Mouse (Mus musculus) limb, embryonic 10.5 days (tissue): ENCODE results near the gene Gkn1. TPM values are rescaled to one million over a fixed set of nuclear protein-coding genes. Genes with fewer than 3 reads are reported as not detected.

Source experiments
- DNase-seq: peaks from one replicate; pipeline ENCODE4 v3.0.0-alpha.2; 2017; ENCODE audit warnings: low spot score
- H3K27ac ChIP-seq: fragments of 300-500 bp; sonication (generic); 2 replicates; pipeline ENCODE4 v1.5.1; 2016; ENCODE audit warnings: mild to moderate bottlenecking
- H3K27me3 ChIP-seq: fragments of 300-500 bp; sonication (generic); 2 replicates; pipeline ENCODE4 v1.6.1; 2016; ENCODE audit warnings: low read depth, mild to moderate bottlenecking; ENCODE audit not compliant: poor library complexity, severe bottlenecking
- H3K36me3 ChIP-seq: fragments of 300-500 bp; sonication (generic); 2 replicates; pipeline ENCODE4 v1.6.1; 2016; ENCODE audit warnings: mild to moderate bottlenecking, moderate library complexity
- H3K4me1 ChIP-seq: fragments of 300-500 bp; sonication (generic); 2 replicates; pipeline ENCODE4 v1.6.1; 2016
- H3K4me3 ChIP-seq: fragments of 300-500 bp; sonication (generic); 2 replicates; pipeline ENCODE4 v1.5.1; 2016; ENCODE audit warnings: mild to moderate bottlenecking, moderate library complexity
- H3K9me3 ChIP-seq: fragments of 300-500 bp; sonication (generic); replicated peaks from 2 replicates; pipeline ENCODE4 v1.6.1; 2016; ENCODE audit warnings: mild to moderate bottlenecking
- WGBS: fragments of 180-500 bp; shearing (Covaris S2); methylation state at CpG from one replicate; pipeline ENCODE4 v1.1.7; 2016; 5-methylcytosine and 5-hydroxymethylcytosine counted together
- polyA plus RNA-seq: library from polyadenylated mRNA; unstranded; fragments of >200 nt; fragmentation: Nextera tagmentation; extraction: Ambion mirVana; gene quantifications from 2 replicates; pipeline ENCODE4 v1.2.1, GENCODE M21; 2016

The Gkn1 gene
- not detected in 2 replicates for polyA plus RNA-seq

DNA sequence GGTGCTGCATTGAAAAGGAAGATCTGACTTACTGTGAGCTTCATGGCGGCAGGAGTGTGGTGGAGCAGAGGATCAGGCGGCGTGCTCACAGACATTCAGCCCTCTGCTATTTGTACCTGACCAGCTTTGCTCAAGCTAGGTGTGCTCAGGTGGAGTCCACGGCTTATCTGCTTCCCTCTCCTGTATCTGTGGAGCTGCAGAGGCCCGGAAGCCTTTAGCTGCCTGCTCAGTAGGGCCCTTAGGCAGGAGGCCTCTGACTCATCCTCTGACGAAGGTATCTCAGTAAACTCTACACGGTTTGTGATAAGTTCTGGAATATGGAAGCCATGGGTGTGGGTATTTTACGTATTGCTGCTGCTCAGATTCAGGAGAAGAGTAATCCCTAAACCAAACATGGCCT lies at the start of gene Gkn1:
Gkn1 (minus strand) TSS at position 114 of the 400 bp plus-strand sequence.
- Histone ChIP-seq H3K27ac (no peak within 1 kb of the TSS), H3K4me1 (no peaks in the 10 kb centered on the region), H3K27me3 (no peaks in the 10 kb centered on the region), H3K4me3 (no peak within 1 kb of the TSS), H3K9me3 (no peaks in the 10 kb centered on the region), H3K36me3 (no peaks in the 10 kb centered on the region)
- WGBS: 90% methylated on average over 8 of the region's 8 CpGs
- no peak for DNase-seq

DNA sequence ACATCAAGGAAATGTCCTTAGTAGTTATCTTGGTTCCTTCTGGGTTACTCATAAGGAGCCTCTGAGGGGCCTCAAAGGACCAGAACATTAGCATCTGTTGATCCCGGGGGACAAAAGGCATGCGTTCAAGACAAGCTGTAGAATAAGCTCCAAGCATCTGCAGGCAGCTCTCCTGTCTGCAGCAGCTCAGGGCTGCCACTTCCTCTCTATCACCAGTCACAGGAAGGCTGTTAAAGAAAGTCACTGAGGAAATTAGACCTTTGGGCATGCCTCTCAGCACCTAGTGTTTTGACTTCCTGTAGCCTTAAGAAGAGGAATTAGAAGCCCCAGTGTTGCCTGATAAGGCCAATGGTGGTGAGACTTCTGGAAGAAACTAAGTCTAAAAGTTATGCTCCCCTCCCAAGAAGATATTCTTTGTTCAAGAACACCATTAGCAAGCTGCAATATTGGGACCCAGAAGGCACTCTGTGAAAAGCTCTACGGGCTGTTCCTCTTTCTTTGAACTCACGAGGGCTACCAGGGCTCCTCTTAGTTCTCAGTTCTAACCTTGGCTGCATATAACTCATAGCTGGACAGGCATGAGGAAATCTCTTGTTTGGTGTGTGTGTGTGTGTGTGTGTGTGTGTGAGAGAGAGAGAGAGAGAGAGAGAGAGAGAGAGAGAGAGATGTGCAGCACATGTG lies 49.3 kb upstream of the Gkn1 start:
- Histone ChIP-seq H3K27me3 (no peaks in the 10 kb centered on the region), H3K36me3 (no peaks in the 10 kb centered on the region), H3K27ac (no peak overlapping the region), H3K4me1 (peaks cover 9% of the 10 kb centered on the region; the same call in 1 of the 2 replicates), H3K9me3 (no peaks in the 10 kb centered on the region), H3K4me3 (no peak overlapping the region)
- DNase-seq: no peak
- WGBS: 68% methylated on average over 4 of the region's 4 CpGs

DNA sequence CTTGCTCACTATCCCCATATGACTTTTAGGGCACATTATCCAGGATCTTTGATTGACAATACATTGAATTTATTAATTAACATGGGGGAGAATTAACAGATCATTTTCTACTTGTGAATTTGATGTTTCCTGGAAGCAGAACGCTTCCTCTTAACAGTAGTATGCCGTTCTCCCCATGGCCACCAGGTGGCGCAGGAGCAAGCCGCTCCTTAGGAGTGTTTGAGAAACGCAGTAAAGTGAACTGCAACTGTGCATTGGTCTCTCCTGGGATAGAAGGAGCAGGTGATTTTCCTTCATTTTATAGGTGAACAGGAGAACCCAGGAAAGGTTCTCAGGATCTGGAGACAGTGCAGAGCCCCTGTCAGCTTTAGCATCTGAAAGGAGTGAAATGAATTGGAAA lies 48.4 kb upstream of the Gkn1 start:
- Histone ChIP-seq H3K36me3 (no peaks in the 10 kb centered on the region), H3K27me3 (no peaks in the 10 kb centered on the region), H3K9me3 (no peaks in the 10 kb centered on the region), H3K4me3 (no peak overlapping the region), H3K27ac (no peak overlapping the region), H3K4me1 (peaks cover 9% of the 10 kb centered on the region; the same call in 1 of the 2 replicates)
- peak; percentile 83 for DNase-seq
- 2% methylated on average over 5 of the region's 5 CpGs for WGBS

DNA sequence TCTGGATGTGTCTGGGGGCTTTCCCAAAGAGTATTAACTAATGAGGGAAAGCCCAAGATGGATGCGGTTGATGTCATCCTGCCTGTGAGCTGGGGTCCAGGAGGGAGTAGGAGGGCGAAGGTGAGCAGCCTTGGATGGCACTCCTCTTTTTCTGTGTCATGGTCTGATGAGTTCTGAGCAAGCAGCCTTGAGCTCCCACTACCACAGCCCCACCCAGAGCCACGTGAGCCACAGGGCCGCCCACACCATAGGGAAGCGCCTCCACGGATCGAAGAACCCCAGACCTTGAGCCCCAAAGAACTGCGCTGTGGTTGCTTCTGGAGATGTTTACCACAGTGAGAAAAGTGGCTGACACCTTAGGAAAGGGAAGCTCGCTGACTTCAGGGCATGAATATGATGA lies 44.0 kb upstream of the Gkn1 start:
- Histone ChIP-seq H3K36me3 (no peaks in the 10 kb centered on the region), H3K9me3 (no peaks in the 10 kb centered on the region), H3K27ac (no peak overlapping the region), H3K4me1 (peaks cover 1% of the 10 kb centered on the region; the same call in 1 of the 2 replicates), H3K4me3 (no peak overlapping the region), H3K27me3 (no peaks in the 10 kb centered on the region)
- DNase-seq: no peak
- WGBS: 86% methylated on average over 9 of the region's 9 CpGs

DNA sequence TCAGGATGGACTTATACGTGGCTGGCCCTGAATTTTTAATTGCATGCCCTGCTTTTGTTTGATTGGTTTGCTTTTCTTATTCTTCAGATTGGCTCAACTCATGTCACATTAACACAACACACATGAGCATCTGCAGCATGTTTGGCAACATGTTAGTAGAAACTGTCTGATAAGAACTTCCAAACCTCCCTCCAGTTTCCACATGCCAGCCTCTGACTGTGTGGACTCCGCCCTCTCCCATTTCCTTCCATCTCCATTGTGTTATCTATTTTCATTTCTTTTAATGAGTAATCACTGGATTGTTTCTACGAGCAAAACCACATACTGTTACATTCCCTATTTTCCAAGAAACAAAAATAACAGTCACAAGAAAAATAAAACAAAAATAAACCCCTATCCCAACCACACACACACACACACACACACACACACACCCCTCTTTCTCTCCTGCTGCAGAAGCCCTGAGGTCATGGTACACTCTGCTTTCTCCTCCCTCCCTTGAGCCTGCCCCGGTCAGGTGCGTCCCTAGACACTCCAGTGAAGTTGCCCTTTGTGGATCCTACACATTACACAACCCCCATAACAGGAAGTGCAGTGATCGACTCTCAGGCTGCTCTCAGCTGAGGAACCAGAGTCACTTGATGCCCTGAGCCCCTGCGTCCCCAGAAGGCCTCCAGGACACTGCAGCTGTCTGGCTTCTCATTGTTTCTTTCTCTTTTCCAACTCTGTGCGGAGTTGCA lies 42.9 kb upstream of the Gkn1 start:
- 82% methylated on average over 8 of the region's 8 CpGs for WGBS
- Histone ChIP-seq H3K27me3 (no peaks in the 10 kb centered on the region), H3K4me3 (no peak overlapping the region), H3K27ac (no peak overlapping the region), H3K4me1 (no peaks in the 10 kb centered on the region), H3K9me3 (no peaks in the 10 kb centered on the region), H3K36me3 (no peaks in the 10 kb centered on the region)
- DNase-seq: no peak

DNA sequence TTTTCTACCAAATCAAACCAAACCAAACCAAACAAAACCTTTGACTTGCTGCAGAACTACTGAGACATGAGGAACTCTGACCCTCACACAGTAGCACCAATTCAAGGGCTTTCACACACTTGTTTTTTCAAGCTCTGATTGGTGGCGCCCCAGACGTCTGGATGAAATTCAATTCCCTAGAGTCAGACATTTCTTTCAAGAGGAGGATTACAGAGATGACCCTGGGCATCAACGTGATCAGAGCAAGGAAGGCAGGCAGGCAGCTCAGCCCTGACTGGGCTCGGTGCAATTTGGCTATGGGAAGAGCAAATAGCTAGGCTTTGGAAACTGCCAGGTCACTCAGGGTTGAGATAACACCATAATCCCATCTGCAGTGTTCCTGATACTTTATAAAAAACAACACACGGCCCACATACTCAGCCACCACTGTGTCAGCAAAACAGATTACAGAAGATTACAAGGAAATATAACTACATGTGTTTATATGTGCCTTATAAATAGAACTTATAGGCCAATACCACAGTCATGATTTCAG lies 38.8 kb upstream of the Gkn1 start:
- Histone ChIP-seq H3K4me1 (no peaks in the 10 kb centered on the region), H3K27ac (no peak overlapping the region), H3K4me3 (no peak overlapping the region), H3K36me3 (no peaks in the 10 kb centered on the region), H3K27me3 (peaks cover 22% of the 10 kb centered on the region), H3K9me3 (no peaks in the 10 kb centered on the region)
- 37% methylated on average over 5 of the region's 5 CpGs for WGBS
- DNase-seq: no peak

DNA sequence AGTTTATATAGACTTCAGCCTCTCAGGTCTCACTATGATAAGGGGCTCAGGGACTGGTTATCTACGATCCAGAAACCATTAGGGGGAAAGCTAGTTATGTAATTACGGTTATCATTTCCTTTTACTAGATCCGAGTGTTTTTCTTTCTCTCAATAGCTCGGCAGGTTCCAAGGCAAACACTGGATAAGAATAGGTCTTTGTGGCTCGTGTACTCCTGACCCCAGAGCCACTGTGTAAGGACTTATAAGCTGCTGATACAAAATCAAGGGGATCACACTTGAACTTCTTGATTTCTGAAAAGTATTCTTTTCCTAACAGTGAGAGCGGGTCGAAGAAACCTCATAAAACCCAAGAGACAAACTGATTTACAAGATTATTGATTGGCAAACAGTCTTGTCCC lies 38.1 kb upstream of the Gkn1 start, which contains the start of gene Gkn3:
Gkn3 (minus strand) TSS at position 59 of the 400 bp plus-strand sequence.
- Histone ChIP-seq H3K9me3 (no peaks in the 10 kb centered on the region), H3K4me1 (peaks cover 5% of the 10 kb centered on the region), H3K36me3 (no peaks in the 10 kb centered on the region), H3K27ac (no peak within 1 kb of the TSS), H3K27me3 (peaks cover 25% of the 10 kb centered on the region), H3K4me3 (no peak within 1 kb of the TSS)
- 84% methylated on average over 7 of the region's 7 CpGs for WGBS
- no peak for DNase-seq

DNA sequence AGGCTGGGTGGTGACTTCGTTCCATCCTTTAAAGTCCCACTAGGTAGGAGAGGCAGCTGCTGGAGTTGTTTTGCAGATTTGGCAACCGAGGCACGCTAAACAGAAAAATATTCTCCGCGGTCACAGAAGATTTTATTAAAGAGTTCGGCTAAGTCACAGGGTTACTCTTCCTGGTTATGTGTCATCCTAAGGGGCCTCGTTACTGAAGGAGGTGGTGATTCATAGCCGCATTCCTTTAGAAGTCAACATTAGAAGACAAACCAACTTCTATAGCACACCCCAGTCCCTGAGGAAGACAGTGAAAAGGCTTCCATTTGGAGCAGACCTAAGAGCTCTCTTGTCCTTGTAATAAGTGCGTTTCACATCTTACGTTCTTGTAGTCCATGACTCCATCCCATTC lies 35.9 kb upstream of the Gkn1 start:
- H3K36me3 ChIP-seq: no peaks in the 10 kb centered on the region
- no peak for DNase-seq
- no peak overlapping the region for H3K27ac ChIP-seq
- H3K27me3 ChIP-seq: peaks cover 47% of the 10 kb centered on the region
- H3K9me3 ChIP-seq: no peaks in the 10 kb centered on the region
- 83% methylated on average over 10 of the region's 10 CpGs for WGBS
- H3K4me1 ChIP-seq: peaks cover 6% of the 10 kb centered on the region
- no peak overlapping the region for H3K4me3 ChIP-seq

DNA sequence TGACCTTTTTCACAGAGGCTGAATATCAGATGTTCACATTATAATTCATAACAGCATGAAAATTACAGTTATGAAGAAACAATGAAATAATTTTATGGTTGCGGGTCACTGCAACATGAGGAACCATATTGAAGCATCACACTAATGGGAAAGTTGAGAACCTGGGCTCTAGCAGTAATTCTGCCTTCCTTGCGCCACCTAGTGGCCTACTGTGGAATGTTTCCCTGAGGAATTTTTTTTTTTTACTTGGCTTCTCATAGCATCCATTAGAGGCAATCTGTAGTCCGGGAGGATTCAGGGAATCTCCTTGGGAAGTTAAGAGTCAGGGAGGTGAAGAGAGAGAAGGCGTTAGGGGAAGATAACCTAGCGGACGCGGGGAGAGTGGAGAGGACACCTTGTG lies 35.5 kb upstream of the Gkn1 start:
- WGBS: 19% methylated on average over 7 of the region's 7 CpGs
- peaks cover 48% of the 10 kb centered on the region for H3K27me3 ChIP-seq
- peak; percentile 82 for DNase-seq
- H3K27ac ChIP-seq: no peak overlapping the region
- H3K4me3 ChIP-seq: no peak overlapping the region
- peaks cover 6% of the 10 kb centered on the region for H3K4me1 ChIP-seq
- H3K36me3 ChIP-seq: no peaks in the 10 kb centered on the region
- H3K9me3 ChIP-seq: no peaks in the 10 kb centered on the region

DNA sequence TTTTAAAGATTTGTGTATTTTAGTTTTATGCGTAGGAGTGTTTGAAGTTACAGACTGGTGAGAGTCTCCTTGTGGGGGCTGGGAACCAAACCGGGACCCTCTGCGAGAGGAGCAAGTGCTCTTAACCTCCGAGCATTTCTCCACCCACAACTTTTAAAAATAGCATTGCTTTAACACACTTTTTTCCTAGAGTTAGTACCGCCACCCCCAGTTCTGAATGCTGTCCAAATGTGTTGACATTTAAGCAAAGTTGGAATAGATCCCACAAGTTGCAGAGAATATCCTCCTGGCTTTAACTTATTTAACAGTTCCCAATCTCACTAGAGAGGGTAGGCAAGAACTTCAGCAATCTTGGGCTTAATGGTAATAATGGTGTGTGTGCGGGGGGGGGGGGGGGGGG lies 34.0 kb upstream of the Gkn1 start:
- Histone ChIP-seq H3K4me1 (peaks cover 6% of the 10 kb centered on the region), H3K9me3 (no peaks in the 10 kb centered on the region), H3K36me3 (no peaks in the 10 kb centered on the region), H3K4me3 (no peak overlapping the region), H3K27ac (no peak overlapping the region), H3K27me3 (peaks cover 48% of the 10 kb centered on the region)
- no peak for DNase-seq
- WGBS: 59% methylated on average over 6 of the region's 6 CpGs

DNA sequence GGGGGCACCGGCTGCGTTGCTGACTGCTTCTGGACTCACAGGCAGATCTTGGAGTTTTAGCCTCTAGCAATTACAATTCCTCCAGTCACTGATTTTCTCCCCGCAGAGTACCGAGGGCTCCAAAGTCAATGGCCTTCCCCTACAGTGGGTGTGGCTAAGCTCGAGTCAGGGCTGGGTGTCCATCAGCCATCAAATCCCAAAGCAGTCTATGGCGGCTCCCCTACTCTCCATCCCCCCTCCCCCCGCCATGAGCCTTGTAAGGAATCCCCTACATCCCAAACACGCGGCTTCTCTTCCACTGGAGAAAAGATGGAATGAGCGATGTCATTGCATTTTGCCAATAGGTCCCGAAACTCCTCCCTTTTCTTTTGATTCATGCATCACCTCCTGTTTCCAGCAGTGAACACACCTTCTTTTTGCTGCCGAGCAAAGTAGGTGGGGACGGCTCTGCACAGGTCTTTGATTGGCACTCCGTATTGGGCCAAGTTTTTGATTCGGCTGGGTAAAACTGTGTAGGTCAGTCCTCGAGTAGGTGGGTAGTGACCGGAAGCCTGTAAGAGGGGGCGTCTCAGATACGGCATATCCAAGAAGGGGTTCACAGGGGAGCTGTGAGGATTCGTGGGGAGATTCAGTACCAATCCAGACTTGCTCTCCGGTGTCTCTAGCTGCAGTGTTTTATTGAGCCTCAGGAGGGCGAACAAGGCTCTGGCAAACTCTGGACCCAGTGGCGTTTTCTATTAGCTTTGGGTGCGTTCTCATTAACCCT lies 33.4 kb upstream of the Gkn1 start:
- Histone ChIP-seq H3K4me3 (peak overlapping the region; percentile 40), H3K27ac (no peak overlapping the region), H3K27me3 (peaks cover 48% of the 10 kb centered on the region), H3K4me1 (peaks cover 6% of the 10 kb centered on the region), H3K9me3 (no peaks in the 10 kb centered on the region), H3K36me3 (no peaks in the 10 kb centered on the region)
- peak; percentile 39 for DNase-seq
- WGBS: 12% methylated on average over 24 of the region's 24 CpGs

DNA sequence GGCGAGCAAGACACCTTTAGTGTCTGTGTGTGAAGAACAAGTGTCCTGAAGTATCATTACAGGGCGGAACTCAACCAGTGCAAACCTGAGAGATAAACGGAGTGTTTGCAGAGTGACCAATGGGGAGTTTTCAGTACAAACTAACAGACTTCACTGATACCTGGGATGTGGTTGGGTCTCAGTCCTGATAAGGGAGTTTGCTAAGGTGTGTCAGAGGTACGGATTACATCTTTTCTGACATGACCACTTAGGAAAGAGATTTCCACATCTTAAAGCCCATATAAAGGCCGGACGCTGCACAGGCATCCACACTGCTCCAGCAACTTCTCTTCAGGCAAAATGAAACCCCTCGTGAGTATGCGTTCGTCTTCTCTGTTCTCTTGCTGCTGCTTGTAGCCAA lies 22.3 kb upstream of the Gkn1 start, which contains the start of gene Gkn2:
Gkn2 (plus strand) TSS at position 301 of the 400 bp plus-strand sequence.
- no peak for DNase-seq
- Histone ChIP-seq H3K27ac (no peak within 1 kb of the TSS), H3K9me3 (no peaks in the 10 kb centered on the region), H3K4me1 (no peaks in the 10 kb centered on the region), H3K36me3 (no peaks in the 10 kb centered on the region), H3K4me3 (no peak within 1 kb of the TSS), H3K27me3 (no peaks in the 10 kb centered on the region)
- 94% methylated on average over 9 of the region's 9 CpGs for WGBS
